In the genomic region with DNA sequence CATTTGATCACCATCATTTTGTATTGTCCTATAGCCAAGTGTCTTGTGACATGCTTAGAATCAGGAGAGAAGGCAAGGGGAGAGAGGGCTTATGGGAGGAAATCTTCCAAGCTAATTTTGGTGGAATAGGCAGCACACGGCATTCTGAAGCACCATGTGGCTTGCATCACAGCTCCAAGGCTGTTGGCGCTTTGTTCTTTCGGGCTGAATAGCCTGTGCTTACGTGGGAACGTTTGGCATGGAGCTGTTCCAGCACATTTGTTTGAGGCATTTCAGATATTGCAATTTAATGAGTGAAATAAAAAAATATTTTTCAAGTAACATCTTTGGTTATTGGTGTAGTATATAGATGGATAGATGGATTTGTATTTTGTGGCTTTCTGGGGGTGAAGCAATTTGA, we compare ENCODE assay signal across 29 mouse cellular contexts.
A peak's percentile ranks its signal among the peaks of the same experiment; 100 is the strongest.
DNase-seq lines count a peak whose midpoint lies in the region; ATAC-seq and TF ChIP-seq lines count a peak whose summit lies in the region.
"Had no signal": no experiment of that assay in that cellular context is flagged by ENCODE, and none has a peak within 500 bp of the region (broad histone marks: within the 10 kb centered on the region; RNA-seq: fewer than 3 reads in every experiment).

No protein-coding gene starts in this region.

- WGBS in forebrain, postnatal 0 days = 47% methylated on average over 5 of the region's 5 CpGs
- 90% methylated on average over 5 of the region's 5 CpGs for WGBS in forebrain, embryonic 12.5 days

- H3K27me3 ChIP-seq in forebrain, postnatal 0 days (ENCODE audit: insufficient read depth, low read length) = no peaks in the 10 kb centered on the region
- no peaks in the 10 kb centered on the region for H3K27me3 ChIP-seq in forebrain, embryonic 12.5 days
- H3K27me3 ChIP-seq: embryonic facial prominence, embryonic 13.5 days; forebrain, embryonic 13.5 days; heart, embryonic 13.5 days; Patski had no signal

- H3K36me3 ChIP-seq in forebrain, postnatal 0 days (ENCODE audit: insufficient read depth) = no peaks in the 10 kb centered on the region
- no peaks in the 10 kb centered on the region for H3K36me3 ChIP-seq in forebrain, embryonic 12.5 days (replicated peaks)
- H3K36me3 ChIP-seq: embryonic facial prominence, embryonic 10.5 days; embryonic facial prominence, embryonic 13.5 days; heart, embryonic 13.5 days had no signal

- no peak overlapping the region for H3K9ac ChIP-seq in forebrain, postnatal 0 days
- H3K9ac ChIP-seq in forebrain, embryonic 12.5 days = no peak overlapping the region
- H3K9ac ChIP-seq: embryonic facial prominence, embryonic 13.5 days; forebrain, embryonic 13.5 days; heart, embryonic 13.5 days; hindbrain, embryonic 14.5 days had no signal

- H3K4me1 ChIP-seq in forebrain, postnatal 0 days (ENCODE audit: insufficient read depth) = no peaks in the 10 kb centered on the region
- H3K4me1 ChIP-seq in forebrain, embryonic 12.5 days = no peaks in the 10 kb centered on the region
- H3K4me1 ChIP-seq: forebrain, embryonic 13.5 days had no signal

- peak; percentile 36 for DNase-seq in forebrain, postnatal 0 days
- peak; percentile 26 for DNase-seq in lung, postnatal 36 days
- no peak for DNase-seq in lung, postnatal 14 days
- peak; percentile 79 for DNase-seq in layer of hippocampus, adult 9-11 months
- DNase-seq in spleen, postnatal 14 days (ENCODE audit: low spot score in 2 of 2) = no peak
- DNase-seq in thymus, postnatal 10 days (ENCODE audit: low spot score in 2 of 2) = no peak
- no peak for DNase-seq in right cerebral cortex, postnatal 4 days
- DNase-seq: adrenal gland, postnatal 10 days; adrenal gland, postnatal 36 days; cerebellum, adult 11 months; cerebellum, adult 2 months; cerebellum, postnatal 10 days; cerebellum, postnatal 36 days; embryo, embryonic 11 days; gastrocnemius, adult 2 months; gastrocnemius, postnatal 14 days; heart, adult 18-20 months; heart, postnatal 14 days; heart, postnatal 4 days had no signal

- no peak for TF ChIP-seq CTCF in forebrain, postnatal 0 days (IDR thresholded peaks at IDR 0.05; ENCODE audit: low read depth)

- no peak overlapping the region for H3K4me2 ChIP-seq in forebrain, postnatal 0 days (ENCODE audit: low read depth)
- no peak overlapping the region for H3K4me2 ChIP-seq in forebrain, embryonic 12.5 days
- H3K4me2 ChIP-seq: embryonic facial prominence, embryonic 13.5 days; forebrain, embryonic 13.5 days; heart, embryonic 13.5 days; hindbrain, embryonic 14.5 days had no signal

- ATAC-seq in forebrain, postnatal 0 days = no peak
- ATAC-seq in forebrain, embryonic 12.5 days (ENCODE audit: low FRiP score) = no peak
- ATAC-seq: forebrain, embryonic 13.5 days; forebrain, embryonic 16.5 days; hindbrain, postnatal 0 days; Patski had no signal

- no peaks in the 10 kb centered on the region for H3K9me3 ChIP-seq in forebrain, postnatal 0 days (ENCODE audit: low read length)
- H3K9me3 ChIP-seq in forebrain, embryonic 12.5 days = no peaks in the 10 kb centered on the region
- H3K9me3 ChIP-seq: embryonic facial prominence, embryonic 10.5 days; embryonic facial prominence, embryonic 13.5 days; forebrain, embryonic 13.5 days; heart, embryonic 13.5 days had no signal

- no peak overlapping the region for H3K4me3 ChIP-seq in forebrain, postnatal 0 days (ENCODE audit: low read depth, low read length)
- no peak overlapping the region for H3K4me3 ChIP-seq in forebrain, embryonic 12.5 days (replicated peaks)
- H3K4me3 ChIP-seq: embryonic facial prominence, embryonic 10.5 days; embryonic facial prominence, embryonic 13.5 days; erythroblast, embryonic 14.5 days; forebrain, embryonic 13.5 days; gastrocnemius, adult 2 months; heart, embryonic 13.5 days had no signal

- no peak overlapping the region for H3K27ac ChIP-seq in forebrain, postnatal 0 days (ENCODE audit: low read depth, low read length)
- no peak overlapping the region for H3K27ac ChIP-seq in forebrain, embryonic 12.5 days
- H3K27ac ChIP-seq: embryonic facial prominence, embryonic 10.5 days; embryonic facial prominence, embryonic 13.5 days; forebrain, embryonic 13.5 days; gastrocnemius, adult 2 months; heart, embryonic 13.5 days; hindbrain, embryonic 14.5 days; hindbrain, postnatal 0 days had no signal

Comparison
In these comparisons a context has a peak if more than half of its experiments do, and no peak if none do; other contexts are left out.
1. DNase-seq: peak in forebrain, postnatal 0 days (single experiment), lung, postnatal 36 days (single experiment) and layer of hippocampus, adult 9-11 months (single experiment); none in lung, postnatal 14 days (single experiment), spleen, postnatal 14 days (0 of 2), thymus, postnatal 10 days (0 of 2) and right cerebral cortex, postnatal 4 days (single experiment).